Mouse (Mus musculus) hematopoietic multipotent progenitor cell, adult 10-12 weeks (in vitro differentiated cells): ENCODE measurements around the gene Fam163a. TPM values are rescaled to one million over a fixed set of nuclear protein-coding genes. Genes with fewer than 3 reads are reported as not detected.

ENCODE experiments used
- polyA plus RNA-seq: library from polyadenylated mRNA; stranded (reverse); fragments of >175 nt; gene quantifications from 2 replicates; pipeline ENCODE4 v1.2.3, GENCODE M21; 2012; ENCODE audit warnings: low replicate concordance

Fam163a gene
- polyA plus RNA-seq, result not detected in 2 replicates

DNA sequence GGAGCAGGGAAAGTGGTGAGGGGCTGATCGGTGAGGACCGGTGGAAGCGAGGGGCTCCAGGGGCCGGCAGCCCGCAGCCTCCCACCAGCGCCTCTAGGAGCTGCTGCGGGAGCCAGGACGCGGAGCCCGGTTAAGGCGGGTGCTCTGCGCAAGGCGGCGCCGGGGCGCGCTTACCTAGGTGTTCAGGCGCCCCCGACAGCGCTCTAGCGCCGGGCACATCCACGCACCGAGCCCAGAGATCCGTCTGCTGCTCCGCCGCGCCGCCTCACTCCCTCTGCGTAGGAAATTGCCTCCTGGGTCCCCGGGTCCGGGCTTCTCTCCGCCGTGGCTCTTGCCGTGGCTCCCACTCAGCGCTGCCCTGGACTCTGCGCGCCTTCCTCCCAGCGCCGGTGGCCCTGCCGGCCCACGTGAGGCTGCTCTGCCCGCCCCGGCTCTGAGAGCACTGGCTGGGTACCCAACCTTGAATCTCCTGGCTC, at the start of gene Fam163a:
Fam163a (minus strand) TSS at position 371 of the 476 bp plus-strand sequence.

DNA sequence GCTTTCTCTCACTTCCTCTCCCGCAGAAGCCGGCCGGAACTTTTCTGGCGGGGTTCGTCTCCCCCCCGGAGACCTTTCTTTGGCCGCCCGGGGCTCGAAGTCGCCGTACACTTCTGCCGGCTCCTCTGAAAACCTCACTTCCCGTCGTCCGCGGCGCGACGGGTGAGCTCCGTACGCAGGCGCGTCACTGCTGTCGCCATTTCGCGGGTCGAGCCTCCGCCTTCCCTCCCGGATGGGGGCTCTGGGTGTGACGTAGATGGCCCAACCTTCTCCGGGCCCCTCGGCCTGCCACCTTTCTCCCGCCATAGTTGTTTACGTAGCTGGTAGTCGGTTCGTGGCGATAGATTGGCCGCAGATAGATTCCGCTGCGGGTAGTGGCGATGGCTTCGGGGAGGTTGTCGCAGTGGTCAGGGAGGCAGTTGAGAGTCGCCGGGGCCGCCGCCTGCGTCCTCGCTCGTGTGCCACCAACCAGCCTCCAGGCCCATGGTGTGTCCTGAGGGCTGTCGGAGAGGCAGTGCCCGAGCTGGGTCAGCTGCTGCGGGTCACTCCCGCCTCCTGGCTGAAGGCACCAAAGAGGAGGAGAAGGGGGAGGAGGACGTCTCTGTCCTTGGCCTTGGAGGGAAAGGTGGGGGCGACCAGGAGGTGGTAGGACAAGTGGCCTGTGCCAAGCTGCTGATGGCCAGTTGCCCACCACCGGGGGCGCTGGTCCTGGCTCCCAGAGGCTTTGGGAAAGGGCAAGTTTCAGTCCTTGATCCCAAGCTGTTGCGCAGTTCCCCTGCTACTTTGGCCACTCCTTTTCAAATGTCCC, 168.7 kb downstream of the Fam163a start, which contains the start of gene Tor1aip1:
Tor1aip1 (minus strand) TSS at position 551 of the 808 bp plus-strand sequence.

DNA sequence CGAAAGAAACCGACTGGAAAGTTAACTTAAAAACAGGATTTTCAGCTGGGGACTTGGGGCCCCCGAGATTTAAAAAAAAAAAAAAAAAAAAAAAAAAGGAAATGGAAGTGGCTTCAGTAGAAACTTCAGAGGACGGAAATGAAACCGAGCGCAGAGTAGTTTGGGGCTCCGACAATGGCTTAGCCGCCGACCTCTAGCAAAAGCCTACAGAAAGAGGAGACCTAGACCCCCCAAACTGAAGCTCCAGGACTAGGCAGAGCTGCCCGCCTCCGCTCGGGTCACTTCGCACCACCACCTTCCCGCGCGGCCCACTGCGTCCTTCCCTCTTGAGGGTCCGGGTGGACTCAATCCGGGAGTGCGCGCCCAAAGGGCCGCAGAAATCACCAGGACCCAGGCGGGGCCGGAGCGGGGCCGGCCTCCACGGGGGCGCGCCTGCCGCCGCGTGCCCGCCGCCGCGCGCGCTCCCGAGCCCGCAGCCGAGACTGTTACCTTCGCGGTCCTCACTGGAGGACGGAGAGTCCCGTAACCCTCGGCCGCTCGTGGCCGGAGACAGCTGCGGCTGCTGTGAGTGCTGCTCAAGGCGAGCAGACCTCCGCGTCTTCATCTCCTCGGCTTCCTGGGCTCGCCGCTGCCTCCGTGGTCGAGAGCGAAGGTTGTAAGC, 169.4 kb downstream of the Fam163a start, which contains the start of gene Tor1aip2:
Tor1aip2 (plus strand) TSS at position 135 of the 661 bp plus-strand sequence.

Other genes with a start within 250 kb of the Fam163a start
- gene Cep350, start 231.8 kb downstream of the Fam163a start, polyA plus RNA-seq, result 5.0 and 5.1 TPM in 2 replicates
- 4.2 and 13.3 TPM in 2 replicates for gene Tor1aip2, start 169.6 kb downstream of the Fam163a start, polyA plus RNA-seq
- 135 and 155 TPM in 2 replicates for gene Tor1aip1, start 168.5 kb downstream of the Fam163a start, polyA plus RNA-seq
- not detected in 2 replicates for gene Tdrd5, start 98.6 kb upstream of the Fam163a start, polyA plus RNA-seq
- not detected in 2 replicates for gene Nphs2, start 105.7 kb upstream of the Fam163a start, polyA plus RNA-seq
- gene Gm2000, start 161.0 kb upstream of the Fam163a start, polyA plus RNA-seq, result 90.3 and 1,376 TPM in 2 replicates
- 0.15 and 0.24 TPM in 2 replicates for gene Axdnd1, start 216.1 kb upstream of the Fam163a start, polyA plus RNA-seq